Mouse (Mus musculus) CH12.LX (cell line): ENCODE measurements around the gene Ccl11. TPM values are rescaled to one million over a fixed set of nuclear protein-coding genes. Genes with fewer than 3 reads are reported as not detected.

Experiments
- DNase-seq: peaks from one replicate; pipeline ENCODE4 v3.0.0-alpha.2; 2013; ENCODE audit errors: extremely low read depth
- H3K27ac ChIP-seq: 2 replicates; pipeline ENCODE4 v1.5.1; 2012; ENCODE audit warnings: low read depth, mild to moderate bottlenecking, control low read depth, moderate library complexity; ENCODE audit not compliant: insufficient read depth
- H3K27me3 ChIP-seq: replicated peaks from 2 replicates; pipeline ENCODE3; 2012; ENCODE audit warnings: inconsistent platforms
- H3K36me3 ChIP-seq, 2 experiments: replicated peaks in 1 of 2; 2 replicates each; pipeline versions ENCODE3 to v1.6.1; 2012; ENCODE audit warnings: inconsistent platforms in 1 of 2, low read length in 1 of 2, mild to moderate bottlenecking in 1 of 2, mixed read lengths in 1 of 2, moderate library complexity in 1 of 2; ENCODE audit not compliant: control insufficient read depth in 1 of 2, insufficient read depth in 1 of 2
- H3K4me1 ChIP-seq, 2 experiments: 2 replicates each; pipeline ENCODE4 v1.6.1; 2012; ENCODE audit warnings: inconsistent platforms in 1 of 2, moderate library complexity in 1 of 2; ENCODE audit not compliant: insufficient read depth in 2 of 2, control insufficient read depth in 1 of 2
- H3K4me2 ChIP-seq: 2 replicates; pipeline ENCODE4 v1.6.1; 2012; ENCODE audit warnings: low read depth, mild to moderate bottlenecking, control low read depth; ENCODE audit not compliant: poor library complexity, insufficient read depth, severe bottlenecking
- H3K4me3 ChIP-seq, 3 experiments: fragments of 150-350 bp in 1 of 3; sonication (generic) in 1 of 3; replicated peaks in 1 of 3; 2 replicates each; pipeline versions ENCODE3 to v1.5.1; 2011 to 2012; ENCODE audit warnings: low read depth in 2 of 3, low read length in 2 of 3, mild to moderate bottlenecking in 2 of 3, moderate library complexity in 2 of 3, control low read depth in 1 of 3, improper control_type of control experiment in 1 of 3, inconsistent platforms in 1 of 3, mixed read lengths in 1 of 3; ENCODE audit not compliant: poor library complexity in 1 of 3
- H3K79me2 ChIP-seq: replicated peaks from 2 replicates; pipeline ENCODE4 v1.6.1; 2012; ENCODE audit warnings: mild to moderate bottlenecking, moderate library complexity; ENCODE audit not compliant: control insufficient read depth, poor library complexity, insufficient read depth, severe bottlenecking; ENCODE audit errors: extremely low read depth
- H3K9ac ChIP-seq: 2 replicates; pipeline ENCODE4 v1.6.1; 2012; ENCODE audit warnings: low read depth, mild to moderate bottlenecking, control low read depth, moderate library complexity; ENCODE audit not compliant: insufficient read depth
- H3K9me3 ChIP-seq: replicated peaks from 2 replicates; pipeline ENCODE3; 2012; ENCODE audit warnings: low read length, inconsistent platforms, mixed read lengths
- CHD2 ChIP-seq: IDR thresholded peaks from 2 replicates; pipeline ENCODE4 v1.6.1; 2011; ENCODE audit warnings: low read length, improper control_type of control experiment
- E2F4 ChIP-seq: IDR thresholded peaks from 2 replicates; pipeline ENCODE4 v1.6.1; 2011; ENCODE audit warnings: low read depth, low read length, improper control_type of control experiment; ENCODE audit not compliant: insufficient replicate concordance
- ELF1 ChIP-seq: IDR thresholded peaks from 2 replicates; pipeline ENCODE4 v1.6.1; 2014; ENCODE audit warnings: low read depth, mild to moderate bottlenecking, inconsistent platforms, low read length, improper control_type of control experiment
- JUN ChIP-seq: IDR thresholded peaks from 2 replicates; pipeline ENCODE4 v1.6.1; 2011; ENCODE audit warnings: low read depth, mild to moderate bottlenecking, low read length, improper control_type of control experiment, moderate library complexity; ENCODE audit not compliant: insufficient read depth
- JUND ChIP-seq: conservative IDR thresholded peaks from 2 replicates; pipeline ENCODE4 v1.6.1; 2011; ENCODE audit warnings: low read depth, low read length, improper control_type of control experiment
- KAT2A ChIP-seq: IDR thresholded peaks from 2 replicates; pipeline ENCODE4 v1.6.1; 2012; ENCODE audit warnings: low read length, improper control_type of control experiment, inconsistent platforms; ENCODE audit not compliant: insufficient replicate concordance
- MAX ChIP-seq: IDR thresholded peaks from 2 replicates; pipeline ENCODE4 v1.6.1; 2011; ENCODE audit warnings: low read length, improper control_type of control experiment
- MXI1 ChIP-seq: IDR thresholded peaks from 2 replicates; pipeline ENCODE4 v1.6.1; 2011; ENCODE audit warnings: mild to moderate bottlenecking, low read depth, low read length, improper control_type of control experiment
- MYC ChIP-seq: IDR thresholded peaks from 2 replicates; pipeline ENCODE4 v1.6.1; 2011; ENCODE audit warnings: low read depth, mild to moderate bottlenecking, improper control_type of control experiment, low read length
- NELFE ChIP-seq: IDR thresholded peaks from 2 replicates; pipeline ENCODE4 v1.6.1; 2011; ENCODE audit warnings: low read depth, low read length, improper control_type of control experiment
- PAX5 ChIP-seq: IDR thresholded peaks from 2 replicates; pipeline ENCODE4 v1.6.1; 2012; ENCODE audit warnings: low read length, inconsistent platforms, mixed read lengths
- RAD21 ChIP-seq: IDR thresholded peaks from 2 replicates; pipeline ENCODE4 v1.6.1; 2011; ENCODE audit warnings: low read depth, mild to moderate bottlenecking, low read length, improper control_type of control experiment, moderate library complexity
- RCOR1 ChIP-seq: conservative IDR thresholded peaks from 2 replicates; pipeline ENCODE4 v1.6.1; 2012; ENCODE audit warnings: low read depth, mild to moderate bottlenecking, inconsistent platforms, low read length, improper control_type of control experiment
- SIN3A ChIP-seq: IDR thresholded peaks from 2 replicates; pipeline ENCODE4 v1.6.1; 2012; ENCODE audit warnings: low read length, improper control_type of control experiment, inconsistent platforms
- SMC3 ChIP-seq: IDR thresholded peaks from 2 replicates; pipeline ENCODE4 v1.6.1; 2011; ENCODE audit warnings: low read depth, low read length, improper control_type of control experiment
- USF2 ChIP-seq: conservative IDR thresholded peaks from 2 replicates; pipeline ENCODE4 v1.6.1; 2011; ENCODE audit warnings: low read depth, low read length, improper control_type of control experiment
- ZMIZ1 ChIP-seq: IDR thresholded peaks from 2 replicates; pipeline ENCODE4 v1.6.1; 2012; ENCODE audit warnings: low read depth, mild to moderate bottlenecking, inconsistent platforms, low read length, improper control_type of control experiment
- dilution Hi-C: fragments of 300-500 bp; cut with MboI; formaldehyde crosslinking; loops from 2 replicates; pipeline ENCODE4 v1.14.3; 2020; ENCODE audit warnings: low sequenced_read_pairs; ENCODE audit not compliant: extremely low pct_unique_long_range_greater_than_20kb, extremely low pct_ligation_motif_present
- in situ Hi-C: fragments of 300-500 bp; cut with MboI; formaldehyde crosslinking; loops from 3 replicates; pipeline ENCODE4 v1.14.3; 2019; ENCODE audit warnings: low sequenced_read_pairs, low pct_ligation_motif_present, low pct_unique_long_range_greater_than_20kb, mixed read lengths
- polyA plus RNA-seq: library from polyadenylated mRNA; unstranded; fragments of >175 nt; gene quantifications from 2 replicates; pipeline ENCODE4 v1.2.1, GENCODE M21; 2012; ENCODE audit warnings: low read depth; ENCODE audit not compliant: insufficient read length
- total RNA-seq, 2 experiments: library from RNA; depleted of rRNA; stranded (reverse); fragments of 300-350 nt in 1 of 2; fragments of >200 nt in 1 of 2; gene quantifications; 2 replicates each; pipeline ENCODE4 v1.2.3; 2012 to 2014

Gene Ccl11
- total and polyA plus RNA-seq, 3 experiments = not detected

- dilution Hi-C loops = no loop called here
- Histone ChIP-seq H3K27ac (no peak overlapping the region), H3K79me2 (no peaks in the 10 kb centered on the region), H3K4me2 (no peak overlapping the region), H3K36me3 (no peaks in the 10 kb centered on the region), H3K9ac (no peak overlapping the region), H3K4me1 (no peaks in the 10 kb centered on the region), H3K9me3 (no peaks in the 10 kb centered on the region), H3K27me3 (peaks cover 53% of the 10 kb centered on the region), H3K4me3 (no peak overlapping the region)
- TF ChIP-seq PAX5 (no peak), KAT2A (no peak), SMC3 (no peak), JUN (no peak), ELF1 (no peak), MAX (no peak), MYC (no peak), E2F4 (no peak), ZMIZ1 (no peak), JUND (no peak), NELFE (no peak), MXI1 (no peak), CHD2 (no peak), SIN3A (no peak), RAD21 (no peak), USF2 (no peak)
- no peak for DNase-seq
- in situ Hi-C loops = no loop called here
Measured at GRCm38 (mm10) chr11:82080865-82081264, 23.2 kb downstream of the Ccl11 start.

GRCm38 (mm10) chr11:82084360-82084759 lies 26.7 kb downstream of the Ccl11 start:
- TF ChIP-seq RCOR1 = no peak
- TF ChIP-seq SIN3A = no peak
- TF ChIP-seq, all 38 proteins: peak for 0
- Histone ChIP-seq H3K27me3 (peaks cover 45% of the 10 kb centered on the region), H3K36me3 (no peaks in the 10 kb centered on the region), H3K4me3 (no peak overlapping the region), H3K4me1 (no peaks in the 10 kb centered on the region), H3K4me2 (no peak overlapping the region), H3K9me3 (no peaks in the 10 kb centered on the region), H3K79me2 (no peaks in the 10 kb centered on the region), H3K27ac (no peak overlapping the region), H3K9ac (no peak overlapping the region)
- DNase-seq = no peak
- dilution Hi-C loops (no loop called here), in situ Hi-C loops (no loop called here)
